Mouse (Mus musculus): ENCODE data around the gene Smu1.

DNA sequence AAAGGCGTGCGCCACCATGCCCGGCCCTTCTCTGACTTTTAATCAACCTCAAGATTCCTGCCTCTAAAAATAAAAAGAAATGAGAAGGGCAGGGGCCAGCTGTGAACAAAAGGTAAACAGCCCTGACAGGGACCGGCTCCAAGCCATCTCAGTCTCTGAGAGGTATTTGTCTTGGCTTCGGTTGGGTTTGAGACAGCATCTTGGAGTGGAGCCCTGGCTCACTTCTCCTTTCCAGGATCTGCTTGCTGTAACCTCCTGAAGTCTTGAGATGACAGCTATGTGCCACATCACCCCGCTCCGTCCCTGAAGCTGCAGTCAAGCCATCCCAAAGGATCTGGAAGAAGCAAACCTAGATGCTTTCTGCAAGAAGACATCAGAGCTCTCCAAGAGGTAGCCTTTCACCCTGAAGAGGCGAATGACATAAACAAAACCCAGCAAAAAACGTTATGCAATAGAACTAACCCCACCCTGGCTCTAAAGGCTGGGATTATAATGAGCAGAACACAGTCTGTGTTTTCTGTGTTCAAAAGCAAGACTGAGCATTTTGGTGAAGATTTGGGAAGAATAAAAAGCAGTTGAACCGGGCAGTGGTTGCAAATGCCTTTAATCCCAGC, 26.9 kb upstream of the Smu1 start:
- TF ChIP-seq CTCF (conservative IDR thresholded peaks at IDR 0.05; ENCODE audit: low read length): no peak
- no peak for TF ChIP-seq POU5F1 (IDR thresholded peaks at IDR 0.05; ENCODE audit: borderline replicate concordance, low read length)
- no peak for TF ChIP-seq NANOG (IDR thresholded peaks at IDR 0.05; ENCODE audit: borderline replicate concordance, low read length)

Data from E14TG2a.4 (cell line).